Mouse (Mus musculus): Measurements from ENCODE around the gene Kcnd2. TPM values are rescaled to one million over a fixed set of nuclear protein-coding genes. Genes with fewer than 3 reads are reported as not detected.

Kcnd2 gene
- polyA plus RNA-seq, 1 experiment from 2014 or later = 0.22 TPM

DNA sequence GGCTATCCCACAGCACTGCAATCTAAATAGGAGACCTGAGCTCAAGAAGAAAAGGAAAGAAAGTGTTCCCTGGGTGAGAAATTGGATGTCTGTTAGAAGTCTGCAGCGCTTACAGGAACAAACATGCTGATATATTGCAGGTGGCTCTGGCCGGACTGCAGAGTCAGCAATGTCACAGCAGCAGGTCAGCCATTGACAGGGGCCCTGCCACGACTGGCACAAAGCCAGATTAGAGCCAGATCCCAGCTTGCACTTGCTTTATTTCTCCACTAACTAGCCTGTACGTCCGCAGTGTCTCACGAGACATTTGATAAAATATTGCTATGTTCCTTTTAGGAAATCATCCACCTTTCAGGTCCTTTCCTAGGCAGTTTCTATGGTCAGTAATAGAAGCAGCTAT, 468.9 kb downstream of the Kcnd2 start:
- Histone ChIP-seq H3K27me3 (ENCODE audit: insufficient read depth, low read length) (no peaks in the 10 kb centered on the region), H3K36me3 (ENCODE audit: insufficient read depth) (no peaks in the 10 kb centered on the region), H3K9ac (no peak overlapping the region), H3K4me1 (ENCODE audit: insufficient read depth) (no peaks in the 10 kb centered on the region), H3K9me3 (ENCODE audit: low read depth, low read length) (no peaks in the 10 kb centered on the region), H3K27ac (ENCODE audit: low read depth) (no peak overlapping the region), H3K4me3 (ENCODE audit: low read depth, low read length) (no peak overlapping the region), H3K4me2 (no peak overlapping the region)
- DNase-seq (no peak), ATAC-seq (ENCODE audit: insufficient read depth) (no peak)
- TF ChIP-seq CTCF (IDR thresholded peaks at IDR 0.05; ENCODE audit: low read depth) = no peak
- WGBS = 52% methylated on average over 6 of the region's 6 CpGs

DNA sequence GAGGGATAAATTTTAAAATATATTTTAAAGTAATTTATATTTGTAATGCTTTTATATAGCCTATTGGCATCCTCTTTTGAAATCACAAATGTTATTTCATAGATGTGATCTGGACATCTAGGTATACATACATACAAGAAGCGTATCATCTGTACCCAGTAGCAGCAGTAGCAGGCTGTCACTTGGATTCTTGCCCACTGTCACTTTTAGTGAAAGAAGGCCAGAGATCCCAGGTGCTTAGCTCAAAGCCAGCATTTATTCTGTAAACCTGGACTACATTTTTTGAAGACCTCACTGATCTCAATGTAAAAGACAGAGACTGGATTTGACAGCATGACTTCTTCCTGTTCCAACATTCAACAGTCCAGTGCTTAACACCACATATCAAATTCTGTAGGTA, 471.1 kb downstream of the Kcnd2 start:
- Histone ChIP-seq H3K36me3 (ENCODE audit: insufficient read depth) (no peaks in the 10 kb centered on the region), H3K9ac (no peak overlapping the region), H3K4me1 (ENCODE audit: insufficient read depth) (no peaks in the 10 kb centered on the region), H3K27ac (ENCODE audit: low read depth) (no peak overlapping the region), H3K4me2 (no peak overlapping the region), H3K4me3 (ENCODE audit: low read depth, low read length) (no peak overlapping the region), H3K27me3 (ENCODE audit: insufficient read depth, low read length) (no peaks in the 10 kb centered on the region), H3K9me3 (ENCODE audit: low read depth, low read length) (no peaks in the 10 kb centered on the region)
- WGBS = 81% methylated on average over 1 of the region's 1 CpGs
- DNase-seq (no peak), ATAC-seq (ENCODE audit: insufficient read depth) (no peak)
- TF ChIP-seq CTCF (IDR thresholded peaks at IDR 0.05; ENCODE audit: low read depth) = no peak

DNA sequence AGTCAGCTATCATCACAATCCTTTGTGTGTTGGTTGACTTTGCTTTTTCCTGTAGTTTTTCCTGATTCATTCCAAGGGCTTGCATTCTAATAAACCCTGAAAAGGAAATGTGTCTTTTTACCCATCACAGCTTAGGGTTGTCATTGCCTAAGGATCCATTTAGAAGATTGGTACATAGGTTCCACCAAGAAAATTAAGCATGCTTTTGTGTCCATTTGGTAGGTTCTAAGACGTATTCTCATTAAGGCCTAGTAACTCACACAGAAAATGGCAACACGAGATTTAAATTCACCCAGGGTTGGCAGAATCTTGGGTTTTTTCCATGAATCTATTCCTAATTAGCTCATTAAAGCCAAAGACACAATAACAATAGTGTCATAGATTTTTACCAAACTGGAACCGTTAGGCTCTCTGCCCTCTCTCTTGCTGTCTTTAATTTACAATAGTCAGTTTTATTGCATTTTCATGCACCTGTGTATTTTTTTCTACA, 477.6 kb downstream of the Kcnd2 start:
- H3K4me2 ChIP-seq = no peak overlapping the region
- no peak for DNase-seq
- H3K9me3 ChIP-seq (ENCODE audit: low read depth, low read length) = no peaks in the 10 kb centered on the region
- H3K27me3 ChIP-seq (ENCODE audit: insufficient read depth, low read length) = no peaks in the 10 kb centered on the region
- H3K9ac ChIP-seq = no peak overlapping the region
- no peaks in the 10 kb centered on the region for H3K4me1 ChIP-seq (ENCODE audit: insufficient read depth)
- H3K4me3 ChIP-seq (ENCODE audit: low read depth, low read length) = no peak overlapping the region
- TF ChIP-seq CTCF (IDR thresholded peaks at IDR 0.05; ENCODE audit: low read depth) = no peak
- H3K27ac ChIP-seq (ENCODE audit: low read depth) = no peak overlapping the region
- no peaks in the 10 kb centered on the region for H3K36me3 ChIP-seq (ENCODE audit: insufficient read depth)
- 77% methylated on average over 3 of the region's 3 CpGs for WGBS
- no peak for ATAC-seq (ENCODE audit: insufficient read depth)

DNA sequence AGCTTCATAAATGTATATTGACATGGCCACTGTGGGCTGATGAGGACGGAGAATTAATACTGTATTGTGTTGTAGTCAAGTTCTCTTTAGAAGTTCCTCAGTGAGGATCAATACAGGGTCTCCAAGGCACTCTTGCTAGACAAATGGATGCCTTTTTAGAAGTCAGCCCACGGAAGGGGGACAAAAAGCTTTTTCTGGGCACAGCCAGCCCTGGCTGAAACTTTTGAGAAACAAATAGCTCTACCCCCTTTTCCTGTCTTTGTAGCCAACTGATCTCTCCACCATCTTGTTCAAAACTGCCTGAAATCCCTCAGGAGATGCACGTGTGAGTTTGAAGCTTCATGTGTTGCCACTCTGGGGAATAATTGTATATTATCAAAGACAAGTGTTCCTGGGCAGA, 482.3 kb downstream of the Kcnd2 start:
- Histone ChIP-seq H3K4me1 (ENCODE audit: insufficient read depth) (no peaks in the 10 kb centered on the region), H3K4me3 (ENCODE audit: low read depth, low read length) (no peak overlapping the region), H3K36me3 (ENCODE audit: insufficient read depth) (no peaks in the 10 kb centered on the region), H3K27me3 (ENCODE audit: insufficient read depth, low read length) (no peaks in the 10 kb centered on the region), H3K27ac (ENCODE audit: low read depth) (no peak overlapping the region), H3K9ac (no peak overlapping the region), H3K4me2 (no peak overlapping the region), H3K9me3 (ENCODE audit: low read depth, low read length) (no peaks in the 10 kb centered on the region)
- DNase-seq (no peak), ATAC-seq (ENCODE audit: insufficient read depth) (no peak)
- 69% methylated on average over 3 of the region's 3 CpGs for WGBS
- TF ChIP-seq CTCF (IDR thresholded peaks at IDR 0.05; ENCODE audit: low read depth) = no peak

DNA sequence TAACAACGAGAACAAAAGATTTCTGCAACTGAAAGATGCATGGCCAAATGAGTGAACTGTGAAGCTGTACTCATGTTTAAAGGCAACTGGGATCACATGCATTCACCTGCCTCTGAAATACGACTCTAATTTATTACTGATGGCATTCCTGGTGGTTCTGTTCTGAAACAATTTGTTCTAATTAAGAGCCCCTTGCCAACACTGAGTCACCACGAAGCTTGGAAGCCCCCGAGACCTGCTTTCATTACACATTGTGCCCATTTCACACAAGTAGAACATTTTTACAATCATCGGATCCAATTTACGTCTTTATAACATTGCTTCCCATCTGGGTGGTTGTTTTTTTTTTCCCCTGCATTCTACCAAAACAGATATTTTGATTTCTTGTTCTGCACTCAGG, 485.8 kb downstream of the Kcnd2 start:
- DNase-seq (no peak), ATAC-seq (ENCODE audit: insufficient read depth) (no peak)
- H3K4me2 ChIP-seq = no peak overlapping the region
- no peaks in the 10 kb centered on the region for H3K9me3 ChIP-seq (ENCODE audit: low read depth, low read length)
- H3K27me3 ChIP-seq (ENCODE audit: insufficient read depth, low read length) = no peaks in the 10 kb centered on the region
- no peak overlapping the region for H3K27ac ChIP-seq (ENCODE audit: low read depth)
- WGBS = 79% methylated on average over 6 of the region's 6 CpGs
- no peaks in the 10 kb centered on the region for H3K4me1 ChIP-seq (ENCODE audit: insufficient read depth)
- H3K36me3 ChIP-seq (ENCODE audit: insufficient read depth) = no peaks in the 10 kb centered on the region
- H3K4me3 ChIP-seq (ENCODE audit: low read depth, low read length) = no peak overlapping the region
- no peak overlapping the region for H3K9ac ChIP-seq
- TF ChIP-seq CTCF (IDR thresholded peaks at IDR 0.05; ENCODE audit: low read depth) = no peak

DNA sequence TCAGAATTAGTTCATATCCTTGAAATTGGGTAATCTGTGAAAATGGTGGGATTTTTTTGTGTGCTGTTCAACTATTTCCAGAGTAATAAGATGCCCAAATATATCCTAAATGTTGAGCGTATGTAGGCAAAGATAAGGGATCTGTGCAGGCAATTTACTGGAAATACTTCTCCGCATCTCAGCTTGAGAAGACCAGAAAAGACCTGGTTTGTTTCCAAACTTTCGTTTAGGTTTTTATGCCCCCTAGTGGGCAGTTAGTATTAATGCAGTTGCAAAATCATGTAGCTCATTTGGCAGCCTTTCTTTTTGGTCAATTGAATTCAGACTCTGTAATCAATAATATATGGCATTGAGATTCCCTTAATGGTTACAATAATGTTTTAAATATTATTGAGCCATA, 493.9 kb downstream of the Kcnd2 start:
- WGBS = 9% methylated on average over 3 of the region's 3 CpGs
- ATAC-seq (ENCODE audit: insufficient read depth) = no peak
- peak; percentile 85 for DNase-seq

DNA sequence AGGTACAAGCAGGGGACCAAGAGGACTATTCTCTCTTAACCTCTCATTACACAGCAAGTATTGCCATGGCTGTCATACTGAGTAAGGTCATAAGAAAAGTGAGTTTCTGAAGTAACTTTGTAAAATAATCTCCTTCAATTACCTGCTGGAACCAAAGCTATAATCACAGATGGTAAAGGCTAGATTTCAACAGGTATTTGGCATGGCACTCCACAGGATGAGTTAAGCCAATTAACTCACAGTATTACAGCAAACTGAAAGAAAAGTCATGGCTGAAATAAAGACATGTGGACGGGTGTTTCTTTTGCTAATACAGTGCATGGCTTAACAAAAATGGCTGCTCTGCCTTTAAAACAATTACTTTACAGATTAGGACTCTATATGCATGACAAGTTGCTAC, 503.8 kb downstream of the Kcnd2 start:
- TF ChIP-seq CTCF (IDR thresholded peaks at IDR 0.05; ENCODE audit: low read depth) = no peak
- 77% methylated on average over 1 of the region's 1 CpGs for WGBS
- Histone ChIP-seq H3K27ac (ENCODE audit: low read depth) (no peak overlapping the region), H3K9me3 (ENCODE audit: low read depth, low read length) (no peaks in the 10 kb centered on the region), H3K27me3 (ENCODE audit: insufficient read depth, low read length) (no peaks in the 10 kb centered on the region), H3K36me3 (ENCODE audit: insufficient read depth) (no peaks in the 10 kb centered on the region), H3K4me1 (ENCODE audit: insufficient read depth) (no peaks in the 10 kb centered on the region), H3K4me3 (ENCODE audit: low read depth, low read length) (no peak overlapping the region), H3K4me2 (no peak overlapping the region), H3K9ac (no peak overlapping the region)
- DNase-seq = no peak
- no peak for ATAC-seq (ENCODE audit: insufficient read depth)

More for the DNA sequence above, 493.9 kb downstream of the Kcnd2 start:
- H3K27me3 ChIP-seq (ENCODE audit: insufficient read depth, low read length) = no peaks in the 10 kb centered on the region
- H3K27ac ChIP-seq (ENCODE audit: low read depth) = no peak overlapping the region
- H3K4me3 ChIP-seq (ENCODE audit: low read depth, low read length) = no peak overlapping the region
- no peak overlapping the region for H3K9ac ChIP-seq
- no peaks in the 10 kb centered on the region for H3K4me1 ChIP-seq (ENCODE audit: insufficient read depth)
- no peak overlapping the region for H3K4me2 ChIP-seq
- H3K36me3 ChIP-seq (ENCODE audit: insufficient read depth) = no peaks in the 10 kb centered on the region
- no peaks in the 10 kb centered on the region for H3K9me3 ChIP-seq (ENCODE audit: low read depth, low read length)
- peak; percentile 74 for TF ChIP-seq CTCF (IDR thresholded peaks at IDR 0.05; ENCODE audit: low read depth)

DNA sequence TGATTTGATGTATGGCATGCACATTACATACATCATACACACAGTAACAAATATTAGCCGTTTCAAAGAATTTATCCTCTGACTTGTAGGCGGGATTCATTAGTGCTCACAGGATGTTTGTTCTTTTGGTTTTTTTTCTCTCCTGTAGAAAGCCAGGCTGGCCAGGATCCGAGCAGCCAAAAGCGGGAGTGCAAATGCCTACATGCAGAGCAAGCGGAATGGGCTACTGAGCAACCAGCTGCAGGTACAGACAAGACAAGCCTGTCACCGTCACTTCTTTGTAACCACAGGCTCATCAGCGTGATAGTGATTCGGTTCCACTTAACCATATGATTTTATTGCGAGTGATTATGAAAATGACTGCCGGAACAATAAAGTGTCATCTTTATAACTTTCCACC, 506.9 kb downstream of the Kcnd2 start:
- no peaks in the 10 kb centered on the region for H3K36me3 ChIP-seq (ENCODE audit: insufficient read depth)
- no peak overlapping the region for H3K9ac ChIP-seq
- DNase-seq (peak; percentile 27), ATAC-seq (ENCODE audit: insufficient read depth) (no peak)
- H3K27me3 ChIP-seq (ENCODE audit: insufficient read depth, low read length) = no peaks in the 10 kb centered on the region
- no peaks in the 10 kb centered on the region for H3K9me3 ChIP-seq (ENCODE audit: low read depth, low read length)
- no peak for TF ChIP-seq CTCF (IDR thresholded peaks at IDR 0.05; ENCODE audit: low read depth)
- no peak overlapping the region for H3K4me3 ChIP-seq (ENCODE audit: low read depth, low read length)
- 61% methylated on average over 10 of the region's 10 CpGs for WGBS
- no peaks in the 10 kb centered on the region for H3K4me1 ChIP-seq (ENCODE audit: insufficient read depth)
- H3K27ac ChIP-seq (ENCODE audit: low read depth) = no peak overlapping the region
- no peak overlapping the region for H3K4me2 ChIP-seq

Data from lung, embryonic 14.5 days (tissue).